Mouse (Mus musculus) cerebellum, postnatal 10 days (tissue): ENCODE data around the gene Lrig1.
A peak's percentile ranks its signal among the peaks of the same experiment; 100 is the strongest.

Experiments
- DNase-seq, 2 experiments: peaks; one replicate each; pipeline ENCODE4 v3.0.0; 2021; ENCODE audit warnings: mixed read lengths in 2 of 2

Gene Lrig1

GRCm38 (mm10) chr6:94697423-94697822 is 2.5 kb downstream of the Lrig1 start:
- DNase-seq = no peak

GRCm38 (mm10) chr6:94696182-94697080 is 3.5 kb downstream of the Lrig1 start:
- DNase-seq = no peak

DNA sequence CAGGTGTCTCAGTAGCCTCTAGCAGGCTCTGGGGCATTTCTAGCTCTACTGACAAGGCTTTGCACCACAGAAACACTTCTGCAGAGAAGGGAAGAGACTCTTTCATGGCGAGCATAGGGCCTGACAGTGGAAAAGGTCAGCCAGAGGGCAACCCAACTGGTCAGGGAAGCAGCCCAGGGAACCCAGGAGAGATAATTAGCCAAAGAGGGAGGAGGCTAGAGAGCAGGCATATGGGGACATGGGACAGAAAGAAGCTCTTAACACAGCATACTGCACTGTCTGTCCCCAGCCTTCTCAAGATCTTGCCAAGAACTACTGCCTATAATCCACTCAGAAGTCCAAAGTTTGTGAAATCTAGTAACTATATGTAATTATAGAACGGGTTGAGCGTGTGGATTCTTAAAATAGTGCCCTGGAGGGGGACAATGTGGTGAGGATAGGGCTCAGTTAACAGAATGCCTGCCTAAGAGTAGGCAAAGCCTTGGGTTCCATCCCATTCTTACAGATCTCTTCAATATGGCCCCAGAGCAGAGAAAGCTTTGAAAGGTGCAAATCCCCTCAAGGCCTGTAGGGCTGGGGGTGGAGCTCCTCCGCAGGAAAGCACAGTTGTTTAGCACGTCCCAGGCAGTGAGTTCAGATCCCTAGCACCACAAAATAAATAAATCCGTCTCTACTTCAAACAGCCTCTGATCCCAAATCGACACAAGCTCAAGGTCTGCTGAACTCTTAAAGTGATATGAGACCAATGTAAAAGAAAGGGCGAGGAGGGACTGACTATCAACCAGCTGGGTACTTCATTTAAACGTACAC is 4.6 kb downstream of the Lrig1 start:
- no peak for DNase-seq

DNA sequence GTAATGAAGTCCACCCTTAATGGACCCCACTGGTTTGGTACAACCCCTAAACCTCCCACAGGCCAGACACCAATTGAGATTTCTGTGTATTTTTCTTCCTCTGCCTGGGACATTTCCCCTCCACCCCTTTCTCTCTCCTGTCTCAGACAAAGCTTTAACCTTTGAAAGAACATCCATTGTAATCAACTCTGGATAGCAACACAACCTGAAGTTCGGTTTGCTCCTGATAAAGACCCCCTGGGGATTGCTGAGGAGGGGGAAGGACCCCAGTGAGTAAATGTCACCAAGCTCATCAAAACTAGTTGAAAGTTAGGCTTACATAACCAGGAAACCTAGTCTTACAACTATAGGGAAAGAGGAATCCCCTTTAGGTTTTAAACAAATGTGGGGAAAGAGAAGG is 5.5 kb downstream of the Lrig1 start:
- no peak for DNase-seq

DNA sequence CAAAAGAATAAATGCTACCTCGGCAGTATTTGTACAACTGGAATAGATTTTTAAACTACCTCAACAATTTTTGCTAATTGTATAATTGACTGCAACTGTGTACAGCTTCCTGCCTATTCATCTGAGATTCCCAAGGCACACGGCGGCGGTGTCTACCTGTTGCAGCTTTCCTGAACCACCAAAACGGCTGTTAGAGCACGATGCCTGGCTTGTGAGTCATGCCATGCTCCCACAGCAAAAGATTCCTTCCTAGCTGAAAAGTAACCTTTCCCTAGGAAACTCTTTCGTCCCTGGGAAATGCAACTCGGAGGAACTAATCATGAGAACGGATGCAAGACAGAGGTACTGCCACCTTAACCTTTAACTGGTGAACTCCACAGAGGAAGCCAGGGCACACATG is 6.9 kb downstream of the Lrig1 start:
- no peak for DNase-seq

DNA sequence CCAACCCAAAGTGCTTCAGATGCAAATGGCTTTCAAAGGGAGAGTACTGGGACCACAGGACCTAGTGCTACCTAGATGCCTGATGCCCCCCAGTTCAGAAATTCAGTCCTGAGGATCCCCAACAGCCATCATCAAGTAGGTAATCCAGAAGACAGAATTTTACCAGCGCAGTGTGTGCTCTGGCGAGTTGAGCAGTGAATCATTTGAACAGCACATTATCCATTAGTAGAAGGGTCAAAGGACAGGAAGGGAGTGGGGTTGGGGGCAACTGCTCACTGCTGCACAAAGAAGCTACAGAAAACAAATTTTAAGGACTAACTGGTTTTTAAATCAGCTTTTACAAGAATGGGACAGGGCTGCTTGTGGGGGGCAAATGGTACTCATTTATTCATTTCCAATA is 8.0 kb downstream of the Lrig1 start:
- no peak for DNase-seq

DNA sequence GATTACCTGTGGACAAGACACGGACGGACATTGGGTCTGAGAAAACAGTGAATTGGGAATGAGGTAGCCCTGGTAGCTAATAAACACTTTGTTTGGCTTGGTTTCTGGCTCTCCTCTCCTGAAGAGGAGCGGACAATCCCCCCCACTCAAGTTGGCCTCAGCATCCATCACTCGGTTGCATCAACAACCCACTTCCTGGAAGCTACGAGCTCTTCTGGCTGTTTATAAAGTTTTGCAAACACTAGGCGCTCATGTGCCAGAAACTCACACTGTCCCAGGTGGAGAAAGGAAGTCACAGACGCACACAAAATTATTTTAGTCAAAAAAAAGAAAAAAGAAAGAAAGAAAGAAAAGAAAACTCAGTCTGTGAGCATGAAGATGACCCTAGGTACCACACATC is 9.7 kb downstream of the Lrig1 start:
- DNase-seq = no peak

GRCm38 (mm10) chr6:94688722-94689121 is 11.2 kb downstream of the Lrig1 start:
- DNase-seq = no peak

DNA sequence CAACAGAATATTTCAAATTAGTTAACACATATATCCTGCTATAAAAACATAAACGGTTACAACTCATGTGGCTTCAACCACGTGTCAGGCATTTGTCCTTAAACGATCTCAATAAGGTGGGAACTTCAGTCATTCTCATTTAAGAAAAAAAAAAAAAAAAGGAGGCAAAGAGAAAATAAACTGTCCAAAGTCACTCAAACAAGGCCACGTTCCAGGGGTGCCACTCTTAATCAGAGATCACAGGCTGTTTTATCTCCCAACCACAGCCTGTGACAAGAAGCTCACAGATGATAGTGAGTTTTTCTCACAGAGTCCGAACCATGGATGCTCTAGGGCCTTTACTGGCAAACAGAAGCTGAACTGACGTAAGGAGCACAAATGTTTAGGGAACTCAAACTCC is 13.9 kb downstream of the Lrig1 start:
- no peak for DNase-seq

DNA sequence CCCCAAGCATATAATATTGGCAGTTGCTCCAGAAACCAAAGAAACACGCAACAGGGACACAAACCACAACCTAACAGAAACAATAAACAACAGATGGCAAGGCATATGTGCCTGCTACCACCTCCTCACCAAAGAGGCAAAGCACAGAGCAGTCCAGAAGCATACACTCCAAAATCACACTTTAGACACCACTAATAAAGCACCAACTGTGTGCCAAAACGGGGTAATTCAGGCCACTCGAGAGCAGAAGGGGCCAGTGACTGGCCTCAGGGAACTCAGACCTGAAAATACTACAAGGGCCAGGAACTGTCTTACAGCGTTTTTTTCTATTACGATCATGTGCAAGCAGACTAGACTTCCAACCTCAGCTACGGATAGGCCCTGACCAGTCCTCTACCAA is 14.3 kb downstream of the Lrig1 start:
- peak; percentile 40 to 48 for DNase-seq

- DNase-seq = peak in 1 of 2 experiments; percentile 40
These were observed 15.0 kb downstream of the Lrig1 start for GRCm38 (mm10) chr6:94684844-94685557.

DNA sequence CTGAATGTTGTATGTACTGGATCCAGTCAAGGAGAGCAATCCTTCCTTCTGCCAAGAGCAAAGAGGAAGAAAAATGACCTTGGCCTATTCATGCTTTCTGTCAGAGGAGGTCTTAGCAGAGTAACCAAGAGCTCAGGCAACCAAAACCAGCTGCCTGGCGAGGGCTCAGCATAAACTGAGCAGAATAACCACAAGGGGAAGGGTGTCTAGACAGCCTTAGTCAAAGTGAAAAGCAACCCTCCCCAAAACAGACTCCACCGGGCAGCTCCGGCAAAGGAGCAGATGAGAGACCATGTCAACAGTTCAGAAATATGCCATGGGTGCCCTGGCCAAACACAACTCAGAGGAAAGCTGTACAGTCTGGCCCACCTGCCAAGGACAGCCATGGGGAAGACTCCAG is 16.3 kb downstream of the Lrig1 start:
- DNase-seq = no peak

DNA sequence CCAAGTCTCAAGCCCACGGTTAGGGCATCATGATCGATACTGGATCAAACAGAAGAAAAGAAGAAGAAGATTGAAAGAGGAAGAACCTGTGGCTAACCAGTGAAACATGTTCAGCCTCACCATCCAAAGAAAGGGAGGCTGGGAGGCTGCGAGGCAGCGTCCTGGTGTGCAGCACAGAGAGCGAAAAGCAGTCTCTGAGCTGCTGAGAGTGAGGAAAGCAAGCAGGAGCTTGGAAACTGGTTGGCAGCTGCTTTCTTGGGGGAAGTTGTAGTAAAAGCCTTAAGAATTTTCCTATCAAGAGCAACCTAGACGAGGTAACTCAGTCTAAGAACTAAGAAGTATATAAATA is 17.7 kb downstream of the Lrig1 start:
- DNase-seq = no peak

GRCm38 (mm10) chr6:94681446-94682269 is 18.3 kb downstream of the Lrig1 start:
- DNase-seq = peak; percentile 25 to 35

DNA sequence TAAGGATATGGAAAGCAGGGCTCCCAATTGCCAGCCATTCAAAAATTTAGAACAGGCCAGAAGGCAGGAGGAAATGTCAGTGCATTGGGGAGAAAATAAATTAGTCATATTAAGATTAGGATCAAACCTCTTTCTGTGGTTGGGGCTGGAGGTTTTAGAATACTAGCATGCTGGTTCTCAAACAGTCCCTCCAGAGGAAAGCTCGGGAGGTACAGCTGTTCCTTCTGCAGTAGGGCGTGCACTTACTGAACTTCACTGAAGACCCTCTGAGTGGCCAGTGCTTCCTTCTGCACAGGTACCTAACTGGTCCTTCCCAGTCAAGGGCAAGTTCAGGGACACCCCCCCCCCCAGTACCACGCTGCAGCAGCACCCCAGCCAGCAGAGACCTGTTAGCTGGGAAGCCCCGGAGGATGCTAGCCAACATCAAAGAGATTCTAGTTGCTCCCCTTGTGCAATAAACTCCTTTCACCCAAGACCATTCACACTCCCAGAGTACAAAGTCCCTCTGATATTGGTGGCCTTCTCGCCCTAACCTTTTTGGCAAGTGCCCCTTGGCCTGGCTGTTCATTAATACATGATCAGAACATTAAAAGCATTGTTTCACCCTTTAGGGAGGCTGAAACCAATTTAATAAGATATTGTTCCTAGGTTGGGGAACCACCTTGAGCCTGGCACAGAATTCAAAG is 19.1 kb downstream of the Lrig1 start:
- no peak for DNase-seq

DNA sequence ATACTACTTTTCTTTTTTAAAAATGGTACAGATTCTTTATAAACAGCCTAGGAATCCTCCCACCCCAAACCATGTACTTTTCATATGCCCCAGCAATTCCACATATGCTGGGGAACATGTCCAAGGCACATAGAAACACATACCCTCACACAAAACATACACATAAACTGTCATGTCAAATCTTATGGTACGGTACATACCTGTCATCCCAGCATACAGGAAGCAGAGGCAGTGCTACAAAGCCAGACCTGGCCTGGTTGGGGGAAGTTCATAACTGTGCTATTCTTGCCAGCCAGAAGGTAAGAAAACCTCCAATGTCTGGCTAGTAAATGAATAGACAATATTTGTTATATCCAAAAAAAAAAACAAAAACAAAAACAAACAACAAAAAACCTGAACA is 20.7 kb downstream of the Lrig1 start:
- DNase-seq = no peak

DNA sequence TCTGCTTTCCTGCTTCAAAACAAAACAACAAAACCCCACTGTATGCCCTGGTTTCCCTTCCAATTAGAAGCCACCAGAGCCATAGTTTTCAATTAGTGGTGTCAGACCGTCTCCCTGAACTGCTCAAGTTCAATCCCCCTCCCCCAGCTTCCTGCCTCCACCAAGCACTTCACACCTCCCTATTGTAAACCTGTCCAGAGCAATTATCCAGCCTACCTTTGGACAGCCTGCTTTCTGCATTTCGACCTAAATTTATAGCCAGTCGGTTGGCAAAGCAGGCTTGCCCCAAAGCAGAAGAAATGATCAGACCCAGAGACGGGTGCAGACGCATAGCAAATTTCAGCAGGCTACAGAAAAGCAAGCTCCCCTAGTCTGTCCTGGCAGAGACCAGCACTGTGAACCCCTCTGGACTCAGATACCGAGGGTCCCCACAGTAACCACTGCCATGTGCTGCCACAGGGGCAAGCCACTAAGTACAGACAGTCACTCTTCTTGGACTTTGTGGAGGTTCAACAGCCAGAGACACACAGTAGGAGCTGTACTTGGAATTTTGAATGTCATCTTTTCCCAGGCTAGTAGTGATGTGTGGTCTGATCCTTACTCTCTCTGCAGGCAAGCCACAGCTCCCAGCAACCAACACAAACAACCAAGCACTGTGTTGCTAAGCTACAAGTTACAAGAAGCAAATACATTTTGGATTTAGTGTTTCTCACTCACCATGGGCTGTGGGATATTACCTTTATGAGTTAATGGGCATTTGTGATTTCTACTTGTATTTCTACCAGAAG is 21.4 kb downstream of the Lrig1 start:
- DNase-seq = no peak

GRCm38 (mm10) chr6:94677448-94677847 is 22.5 kb downstream of the Lrig1 start:
- no peak for DNase-seq

DNA sequence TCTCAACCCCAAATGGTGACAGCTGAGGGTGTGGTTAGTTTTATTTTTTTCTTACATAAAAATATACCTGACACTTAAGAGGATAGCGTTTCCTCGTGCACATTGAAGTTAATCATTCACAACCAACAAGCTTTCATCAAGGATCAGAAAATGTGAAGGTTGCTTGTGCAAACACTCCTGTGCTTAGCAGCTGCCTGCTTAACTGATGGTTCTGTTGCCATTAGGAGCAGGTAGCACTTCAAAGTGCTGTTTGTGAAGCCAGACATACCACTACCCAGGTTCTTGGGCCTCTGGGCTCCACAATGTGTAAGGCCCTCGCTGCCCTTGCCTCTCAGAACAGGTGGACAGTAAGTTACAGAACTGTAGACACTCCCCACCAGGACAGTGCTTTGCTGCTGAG is 23.1 kb downstream of the Lrig1 start:
- no peak for DNase-seq

DNA sequence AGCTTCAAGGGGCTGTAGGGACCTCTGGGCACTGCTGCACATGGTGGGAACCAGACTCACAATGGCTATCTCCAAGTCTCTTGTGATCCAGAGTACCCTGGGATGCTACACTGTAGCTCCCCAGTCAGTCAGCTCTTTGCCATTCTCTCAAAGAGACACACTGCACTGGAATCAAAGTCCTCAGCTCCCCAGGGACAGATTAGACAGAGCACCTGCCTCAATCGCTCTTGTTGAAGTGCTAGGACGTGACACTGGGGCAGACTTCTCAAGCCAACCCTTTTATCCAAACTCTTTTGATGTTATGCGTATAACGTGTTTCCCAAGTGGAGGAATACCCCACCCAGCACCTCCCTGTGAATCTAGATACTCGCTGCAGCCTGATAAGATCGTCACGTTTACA is 23.7 kb downstream of the Lrig1 start:
- DNase-seq = no peak

DNA sequence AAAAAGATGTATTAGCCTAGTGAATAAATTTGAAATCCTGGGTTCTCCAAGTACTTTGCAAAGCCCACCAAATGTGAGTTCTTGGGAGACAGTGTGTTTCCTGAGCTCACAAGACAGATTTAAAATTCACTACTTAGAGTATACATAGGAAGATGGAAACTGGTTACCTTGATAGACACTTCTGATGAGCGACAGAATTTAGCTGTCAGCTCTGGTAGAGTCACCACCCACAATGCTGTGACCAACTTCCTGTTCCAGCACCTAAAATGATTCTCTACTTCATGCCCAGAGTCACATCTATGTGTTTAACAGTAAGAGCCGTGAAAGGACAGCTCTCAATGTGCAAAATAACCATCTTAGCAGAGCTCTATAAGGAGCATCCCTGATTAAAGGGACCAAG is 27.5 kb downstream of the Lrig1 start:
- no peak for DNase-seq
